Mouse (Mus musculus): ENCODE results near the gene Atp2b1. TPM values are rescaled to one million over a fixed set of nuclear protein-coding genes. Genes with fewer than 3 reads are reported as not detected.

The Atp2b1 gene
- polyA plus RNA-seq, 1 experiment from 2014 or later: 128 TPM

DNA sequence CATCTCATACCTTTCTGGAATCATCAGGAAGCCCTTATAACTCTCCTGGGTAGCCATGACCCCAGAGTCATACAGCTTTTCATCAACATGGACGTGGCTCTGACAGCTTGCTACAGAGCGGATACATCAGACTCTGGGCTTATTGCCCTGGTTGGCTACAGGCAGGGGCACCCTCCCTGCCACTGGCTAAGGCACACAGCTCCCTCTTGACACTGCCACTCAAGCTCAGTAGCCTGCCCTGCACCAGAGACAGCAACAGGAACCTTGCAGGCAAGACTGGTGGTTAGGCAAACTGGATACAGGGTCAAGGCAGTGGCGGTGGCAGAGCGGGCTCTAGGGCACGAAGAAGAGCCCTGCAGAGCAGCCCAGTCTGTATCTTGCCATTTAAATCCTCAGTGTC, 126.0 kb downstream of the Atp2b1 start:
- 90% methylated on average over 5 of the region's 5 CpGs for WGBS

DNA sequence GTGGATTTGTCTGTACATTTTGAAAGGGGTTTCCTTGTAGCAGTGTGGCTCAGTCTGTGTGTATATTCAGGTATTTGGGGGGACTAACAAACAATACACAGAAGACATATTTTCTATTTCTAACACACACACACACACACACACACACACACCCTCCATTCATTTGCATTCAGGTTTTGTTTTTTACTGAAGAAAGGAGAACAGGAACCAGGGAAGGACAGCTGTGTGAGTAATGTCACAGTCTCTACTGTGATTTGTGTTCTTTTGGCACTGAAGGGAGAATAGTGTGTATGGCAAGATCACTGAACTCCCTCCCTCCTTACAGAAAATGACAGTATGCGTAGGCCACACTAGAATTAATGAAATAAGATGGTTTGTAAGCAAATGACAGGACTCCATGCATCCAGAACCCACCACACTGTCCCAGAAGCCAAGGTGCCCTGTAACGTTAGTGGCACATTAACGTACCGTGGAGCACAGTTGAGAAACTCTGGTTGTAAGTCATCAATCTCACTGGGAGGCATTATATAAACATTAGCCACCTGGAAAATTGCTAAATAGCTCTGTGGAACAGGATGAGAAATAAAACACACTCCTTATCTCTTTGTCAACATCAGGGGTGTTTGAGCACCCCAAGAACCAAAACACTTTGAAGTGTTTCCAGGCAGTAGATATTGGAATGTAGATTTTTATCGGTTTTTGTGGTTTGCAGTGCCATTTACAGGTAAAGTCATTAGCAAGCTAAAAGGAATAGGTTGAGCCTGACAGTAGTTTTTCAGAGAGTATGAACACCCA, 132.7 kb downstream of the Atp2b1 start:
- Histone ChIP-seq H3K9ac (ENCODE audit: low read depth, low read length) (no peak overlapping the region), H3K36me3 (ENCODE audit: control insufficient read depth, insufficient read depth, low read length) (no peaks in the 10 kb centered on the region), H3K9me3 (ENCODE audit: control insufficient read depth, low read length) (no peaks in the 10 kb centered on the region), H3K4me2 (replicated peaks; ENCODE audit: low read depth, low read length) (no peak overlapping the region), H3K27ac (ENCODE audit: low read depth, low read length) (no peak overlapping the region), H3K27me3 (ENCODE audit: control insufficient read depth, insufficient read depth, low read length) (no peaks in the 10 kb centered on the region), H3K4me3 (ENCODE audit: low read depth, low read length) (no peak overlapping the region), H3K4me1 (replicated peaks; ENCODE audit: control insufficient read depth, insufficient read depth, low read length) (no peaks in the 10 kb centered on the region)
- DNase-seq (ENCODE audit: low spot score): no peak
- no peak for ATAC-seq (ENCODE audit: low FRiP score)
- WGBS: 73% methylated on average over 5 of the region's 5 CpGs

More for the DNA sequence above, 126.0 kb downstream of the Atp2b1 start:
- H3K27ac ChIP-seq (ENCODE audit: low read depth, low read length): no peak overlapping the region
- no peaks in the 10 kb centered on the region for H3K4me1 ChIP-seq (replicated peaks; ENCODE audit: control insufficient read depth, insufficient read depth, low read length)
- H3K4me2 ChIP-seq (replicated peaks; ENCODE audit: low read depth, low read length): no peak overlapping the region
- no peaks in the 10 kb centered on the region for H3K27me3 ChIP-seq (ENCODE audit: control insufficient read depth, insufficient read depth, low read length)
- H3K4me3 ChIP-seq (ENCODE audit: low read depth, low read length): no peak overlapping the region
- no peak for ATAC-seq (ENCODE audit: low FRiP score)
- H3K36me3 ChIP-seq (ENCODE audit: control insufficient read depth, insufficient read depth, low read length): no peaks in the 10 kb centered on the region
- DNase-seq (ENCODE audit: low spot score): no peak
- H3K9me3 ChIP-seq (ENCODE audit: control insufficient read depth, low read length): no peaks in the 10 kb centered on the region
- H3K9ac ChIP-seq (ENCODE audit: low read depth, low read length): no peak overlapping the region

GRCm38 (mm10) chr10:99047551-99047940, 133.3 kb downstream of the Atp2b1 start:
- no peak for ATAC-seq (ENCODE audit: low FRiP score)
- no peak overlapping the region for H3K27ac ChIP-seq (ENCODE audit: low read depth, low read length)
- H3K4me3 ChIP-seq (ENCODE audit: low read depth, low read length): no peak overlapping the region
- H3K27me3 ChIP-seq (ENCODE audit: control insufficient read depth, insufficient read depth, low read length): no peaks in the 10 kb centered on the region
- 85% methylated on average over 4 of the region's 4 CpGs for WGBS
- H3K9ac ChIP-seq (ENCODE audit: low read depth, low read length): no peak overlapping the region
- H3K4me2 ChIP-seq (replicated peaks; ENCODE audit: low read depth, low read length): no peak overlapping the region
- no peaks in the 10 kb centered on the region for H3K9me3 ChIP-seq (ENCODE audit: control insufficient read depth, low read length)
- H3K4me1 ChIP-seq (replicated peaks; ENCODE audit: control insufficient read depth, insufficient read depth, low read length): no peaks in the 10 kb centered on the region
- no peaks in the 10 kb centered on the region for H3K36me3 ChIP-seq (ENCODE audit: control insufficient read depth, insufficient read depth, low read length)
- DNase-seq (ENCODE audit: low spot score): no peak

DNA sequence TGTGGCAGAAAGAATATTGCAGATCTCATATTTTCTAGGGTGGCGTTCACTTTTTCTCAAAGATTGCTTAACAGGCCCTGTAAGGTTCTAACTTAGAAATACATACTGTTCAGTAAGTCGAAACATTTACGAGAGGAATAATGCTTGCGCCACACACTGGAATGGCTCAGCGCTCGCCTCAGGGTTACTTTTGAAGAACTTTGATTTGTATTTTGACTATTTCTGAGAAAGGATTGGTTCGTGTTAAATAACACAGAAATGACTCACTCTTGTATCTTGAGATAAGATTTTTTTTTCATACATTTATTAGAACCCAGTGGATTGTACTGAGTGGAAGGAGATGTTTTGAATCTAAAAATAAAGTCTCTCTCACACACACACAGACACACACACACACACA, 135.9 kb downstream of the Atp2b1 start:
- Histone ChIP-seq H3K4me1 (replicated peaks; ENCODE audit: control insufficient read depth, insufficient read depth, low read length) (no peaks in the 10 kb centered on the region), H3K36me3 (ENCODE audit: control insufficient read depth, insufficient read depth, low read length) (no peaks in the 10 kb centered on the region), H3K27ac (ENCODE audit: low read depth, low read length) (no peak overlapping the region), H3K4me2 (replicated peaks; ENCODE audit: low read depth, low read length) (no peak overlapping the region), H3K27me3 (ENCODE audit: control insufficient read depth, insufficient read depth, low read length) (no peaks in the 10 kb centered on the region), H3K9ac (ENCODE audit: low read depth, low read length) (no peak overlapping the region), H3K4me3 (ENCODE audit: low read depth, low read length) (no peak overlapping the region), H3K9me3 (ENCODE audit: control insufficient read depth, low read length) (no peaks in the 10 kb centered on the region)
- DNase-seq (ENCODE audit: low spot score) (no peak), ATAC-seq (ENCODE audit: low FRiP score) (no peak)
- 92% methylated on average over 7 of the region's 7 CpGs for WGBS

DNA sequence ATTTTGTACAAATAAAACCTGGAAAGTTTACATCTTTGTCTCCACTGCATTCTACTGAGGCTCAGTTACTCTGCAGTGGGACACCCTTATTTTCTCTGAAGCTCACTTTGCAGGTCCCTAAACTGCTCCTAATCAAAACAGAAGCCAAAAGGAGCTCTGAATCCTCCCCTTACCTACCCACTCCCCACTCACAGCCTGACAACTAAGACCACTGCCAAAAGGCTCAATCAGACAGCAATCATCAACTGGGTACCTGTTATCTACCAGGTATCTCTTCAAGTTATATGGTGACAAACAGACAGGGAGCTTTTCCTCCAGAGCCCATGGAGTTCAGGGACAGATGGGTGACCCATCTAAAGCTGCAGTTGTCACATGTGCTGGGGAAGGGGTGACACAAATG, 138.9 kb downstream of the Atp2b1 start:
- Histone ChIP-seq H3K9ac (ENCODE audit: low read depth, low read length) (no peak overlapping the region), H3K4me2 (replicated peaks; ENCODE audit: low read depth, low read length) (no peak overlapping the region), H3K4me1 (replicated peaks; ENCODE audit: control insufficient read depth, insufficient read depth, low read length) (no peaks in the 10 kb centered on the region), H3K9me3 (ENCODE audit: control insufficient read depth, low read length) (no peaks in the 10 kb centered on the region), H3K27ac (ENCODE audit: low read depth, low read length) (no peak overlapping the region), H3K36me3 (ENCODE audit: control insufficient read depth, insufficient read depth, low read length) (no peaks in the 10 kb centered on the region), H3K27me3 (ENCODE audit: control insufficient read depth, insufficient read depth, low read length) (no peaks in the 10 kb centered on the region), H3K4me3 (ENCODE audit: low read depth, low read length) (no peak overlapping the region)
- no peak for DNase-seq (ENCODE audit: low spot score)
- ATAC-seq (ENCODE audit: low FRiP score): no peak

- Histone ChIP-seq H3K36me3 (ENCODE audit: control insufficient read depth, insufficient read depth, low read length) (no peaks in the 10 kb centered on the region), H3K4me1 (replicated peaks; ENCODE audit: control insufficient read depth, insufficient read depth, low read length) (no peaks in the 10 kb centered on the region), H3K4me2 (replicated peaks; ENCODE audit: low read depth, low read length) (no peak overlapping the region), H3K9me3 (ENCODE audit: control insufficient read depth, low read length) (no peaks in the 10 kb centered on the region), H3K4me3 (ENCODE audit: low read depth, low read length) (no peak overlapping the region), H3K27me3 (ENCODE audit: control insufficient read depth, insufficient read depth, low read length) (no peaks in the 10 kb centered on the region), H3K27ac (ENCODE audit: low read depth, low read length) (no peak overlapping the region), H3K9ac (ENCODE audit: low read depth, low read length) (no peak overlapping the region)
- WGBS: 94% methylated on average over 7 of the region's 7 CpGs
- DNase-seq (ENCODE audit: low spot score) (no peak), ATAC-seq (ENCODE audit: low FRiP score) (no peak)
These were observed 146.4 kb downstream of the Atp2b1 start for GRCm38 (mm10) chr10:99060588-99060987.

- DNase-seq (ENCODE audit: low spot score) (no peak), ATAC-seq (ENCODE audit: low FRiP score) (no peak)
- no peak overlapping the region for H3K4me3 ChIP-seq (ENCODE audit: low read depth, low read length)
- no peaks in the 10 kb centered on the region for H3K4me1 ChIP-seq (replicated peaks; ENCODE audit: control insufficient read depth, insufficient read depth, low read length)
- no peaks in the 10 kb centered on the region for H3K36me3 ChIP-seq (ENCODE audit: control insufficient read depth, insufficient read depth, low read length)
- H3K9ac ChIP-seq (ENCODE audit: low read depth, low read length): no peak overlapping the region
- no peak overlapping the region for H3K4me2 ChIP-seq (replicated peaks; ENCODE audit: low read depth, low read length)
- no peaks in the 10 kb centered on the region for H3K27me3 ChIP-seq (ENCODE audit: control insufficient read depth, insufficient read depth, low read length)
- no peak overlapping the region for H3K27ac ChIP-seq (ENCODE audit: low read depth, low read length)
- WGBS: 93% methylated on average over 10 of the region's 10 CpGs
- no peaks in the 10 kb centered on the region for H3K9me3 ChIP-seq (ENCODE audit: control insufficient read depth, low read length)
These were observed 147.2 kb downstream of the Atp2b1 start for GRCm38 (mm10) chr10:99061418-99061817.

DNA sequence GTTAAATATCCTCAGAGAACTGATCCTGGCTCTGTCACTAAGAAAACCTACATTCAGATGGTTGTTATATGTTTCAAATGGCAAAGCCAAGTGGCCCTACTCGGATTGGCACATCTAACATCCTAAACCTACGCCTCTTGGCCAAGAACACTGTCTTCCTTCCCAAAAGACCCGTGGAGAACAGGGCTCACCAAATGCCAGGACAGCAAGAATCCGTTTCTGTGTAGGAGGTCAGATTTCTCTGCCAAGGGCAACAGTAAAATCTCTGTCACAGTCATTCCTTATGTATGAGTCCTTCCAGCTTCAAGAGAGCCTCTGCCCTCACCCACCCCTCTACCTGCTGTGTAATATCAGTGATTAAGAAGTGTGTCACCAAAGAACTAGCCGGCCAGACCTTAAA, 148.3 kb downstream of the Atp2b1 start:
- no peaks in the 10 kb centered on the region for H3K9me3 ChIP-seq (ENCODE audit: control insufficient read depth, low read length)
- ATAC-seq (ENCODE audit: low FRiP score) (no peak), DNase-seq (ENCODE audit: low spot score) (no peak)
- H3K27ac ChIP-seq (ENCODE audit: low read depth, low read length): no peak overlapping the region
- no peaks in the 10 kb centered on the region for H3K27me3 ChIP-seq (ENCODE audit: control insufficient read depth, insufficient read depth, low read length)
- WGBS: 84% methylated on average over 5 of the region's 5 CpGs
- no peak overlapping the region for H3K4me3 ChIP-seq (ENCODE audit: low read depth, low read length)
- H3K9ac ChIP-seq (ENCODE audit: low read depth, low read length): no peak overlapping the region
- H3K36me3 ChIP-seq (ENCODE audit: control insufficient read depth, insufficient read depth, low read length): no peaks in the 10 kb centered on the region
- H3K4me2 ChIP-seq (replicated peaks; ENCODE audit: low read depth, low read length): no peak overlapping the region
- no peaks in the 10 kb centered on the region for H3K4me1 ChIP-seq (replicated peaks; ENCODE audit: control insufficient read depth, insufficient read depth, low read length)
